Mouse (Mus musculus) cortical plate, adult 2 months (tissue): ENCODE data around the gene Reg3d.

ENCODE experiments used
- CTCF ChIP-seq: fragments of 200-500 bp; IDR thresholded peaks from 2 replicates; pipeline ENCODE4 v1.5.1; 2011; ENCODE audit warnings: mild to moderate bottlenecking, control low read depth, low read length; ENCODE audit not compliant: insufficient read depth; ENCODE audit errors: extremely low read depth
- POLR2A ChIP-seq: fragments of 200-500 bp; IDR thresholded peaks from 2 replicates; pipeline ENCODE4 v1.6.1; 2011; ENCODE audit warnings: mild to moderate bottlenecking, low read length, control low read depth; ENCODE audit not compliant: insufficient read depth; ENCODE audit errors: extremely low read depth

- TF ChIP-seq CTCF (no peak), POLR2A (no peak)
These were observed 46.8 kb upstream of the Reg3d start for GRCm38 (mm10) chr6:78425497-78425896.
